Mouse (Mus musculus): Measurements from ENCODE around the gene Olfr1417.
A peak's percentile ranks its signal among the peaks of the same experiment; 100 is the strongest.

The Olfr1417 gene

GRCm38 (mm10) chr19:11810856-11811255 is 28.2 kb downstream of the Olfr1417 start:
- DNase-seq (ENCODE audit: low read depth, low spot score), result no peak

- DNase-seq (ENCODE audit: low read depth, low spot score), result no peak
Measured at GRCm38 (mm10) chr19:11810003-11810758, 28.8 kb downstream of the Olfr1417 start.

- DNase-seq (ENCODE audit: low read depth, low spot score), result no peak
Measured at GRCm38 (mm10) chr19:11808452-11808851, 30.6 kb downstream of the Olfr1417 start.

- DNase-seq (ENCODE audit: low read depth, low spot score), result no peak
Measured at GRCm38 (mm10) chr19:11807822-11808221, 31.2 kb downstream of the Olfr1417 start.

GRCm38 (mm10) chr19:11807251-11807650 is 31.8 kb downstream of the Olfr1417 start:
- DNase-seq (ENCODE audit: low read depth, low spot score), result no peak

- DNase-seq (ENCODE audit: low read depth, low spot score), result no peak
Measured at GRCm38 (mm10) chr19:11804423-11804822, 34.6 kb downstream of the Olfr1417 start.

- no peak for DNase-seq (ENCODE audit: low read depth, low spot score)
Measured at GRCm38 (mm10) chr19:11800531-11801315, 38.3 kb downstream of the Olfr1417 start.

GRCm38 (mm10) chr19:11794447-11794846 is 44.6 kb downstream of the Olfr1417 start:
- DNase-seq (ENCODE audit: low read depth, low spot score), result no peak

- DNase-seq (ENCODE audit: low read depth, low spot score), result no peak
Measured at GRCm38 (mm10) chr19:11793741-11794359, 45.2 kb downstream of the Olfr1417 start.

GRCm38 (mm10) chr19:11791825-11792224 is 47.2 kb downstream of the Olfr1417 start:
- DNase-seq (ENCODE audit: low read depth, low spot score), result no peak

- no peak for DNase-seq (ENCODE audit: low read depth, low spot score)
Measured at GRCm38 (mm10) chr19:11788876-11789275, 50.1 kb downstream of the Olfr1417 start.

GRCm38 (mm10) chr19:11787826-11788225 is 51.2 kb downstream of the Olfr1417 start:
- no peak for DNase-seq (ENCODE audit: low read depth, low spot score)

- no peak for DNase-seq (ENCODE audit: low read depth, low spot score)
Measured at GRCm38 (mm10) chr19:11785409-11786154, 53.4 kb downstream of the Olfr1417 start.

GRCm38 (mm10) chr19:11777191-11777865 is 61.7 kb downstream of the Olfr1417 start:
- DNase-seq (ENCODE audit: low read depth, low spot score), result peak; percentile 26
